Mouse (Mus musculus): Measurements from ENCODE around the gene Fam217b. TPM values are rescaled to one million over a fixed set of nuclear protein-coding genes. Genes with fewer than 3 reads are reported as not detected.

Gene Fam217b
- polyA plus RNA-seq, 1 experiment = 11.4 TPM

- no peak overlapping the region for H3K4me3 ChIP-seq (ENCODE audit: insufficient read depth, low read length)
- H3K27ac ChIP-seq (ENCODE audit: insufficient read depth, low read length) = no peak overlapping the region
- TF ChIP-seq CTCF (IDR thresholded peaks at IDR 0.05; ENCODE audit: borderline replicate concordance, insufficient read depth, low read length) = no peak
- TF ChIP-seq POLR2A (IDR thresholded peaks at IDR 0.05; ENCODE audit: low read depth, low read length) = no peak
- no peaks in the 10 kb centered on the region for H3K4me1 ChIP-seq (ENCODE audit: control insufficient read depth, insufficient read depth, low read length)
These were observed 57.5 kb downstream of the Fam217b start for GRCm38 (mm10) chr2:178471546-178472480.

DNA sequence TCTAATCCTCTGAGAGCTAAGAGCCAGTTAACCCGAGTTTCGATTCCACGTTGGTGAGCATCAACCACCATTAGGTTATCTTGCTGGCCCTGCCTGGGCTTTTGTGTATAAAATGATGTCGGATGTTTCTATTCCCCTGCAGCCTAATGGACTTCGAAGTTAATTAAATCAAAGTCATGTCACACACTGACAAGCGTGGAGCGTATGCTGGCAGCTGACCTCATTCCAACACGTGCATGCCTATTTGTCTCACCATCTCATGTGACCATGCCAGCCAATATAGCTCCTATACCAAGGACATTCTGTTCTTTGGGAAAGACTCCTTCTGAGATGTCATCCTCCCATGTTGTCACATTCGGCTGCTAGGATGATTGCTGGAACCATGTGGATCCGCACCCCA is 59.6 kb downstream of the Fam217b start:
- Histone ChIP-seq H3K4me3 (ENCODE audit: insufficient read depth, low read length) (no peak overlapping the region), H3K27ac (ENCODE audit: insufficient read depth, low read length) (no peak overlapping the region), H3K4me1 (ENCODE audit: control insufficient read depth, insufficient read depth, low read length) (no peaks in the 10 kb centered on the region)
- no peak for TF ChIP-seq CTCF (IDR thresholded peaks at IDR 0.05; ENCODE audit: borderline replicate concordance, insufficient read depth, low read length)
- no peak for TF ChIP-seq POLR2A (IDR thresholded peaks at IDR 0.05; ENCODE audit: low read depth, low read length)

Other genes starting within 250 kb of the Fam217b start
- gene Sycp2, start 6.8 kb upstream of the Fam217b start, polyA plus RNA-seq (2011; ENCODE audit: insufficient read length, low read depth, missing spikeins) = 0.50 and 1.1 TPM in 2 replicates
- 4.0 and 5.5 TPM in 2 replicates for gene Ppp1r3d, start 52 bp upstream of the Fam217b start, polyA plus RNA-seq (2011; ENCODE audit: insufficient read length, low read depth, missing spikeins)
- 0.90 and 2.3 TPM in 2 replicates for gene Cdh26, start 16.0 kb downstream of the Fam217b start, polyA plus RNA-seq (2011; ENCODE audit: insufficient read length, low read depth, missing spikeins)